Mouse (Mus musculus) adipocyte (in vitro differentiated cells): Measurements from ENCODE around the gene Phkg2.
A peak's percentile ranks its signal among the peaks of the same experiment; 100 is the strongest.

Experiments used
- DNase-seq: peaks from one replicate; pipeline ENCODE4 v3.0.0-alpha.2; 2016; ENCODE audit warnings: low spot score

Gene Phkg2

GRCm38 (mm10) chr7:127572895-127573471, at the start of gene Phkg2:
Gene Phkg2 (plus strand): TSS chr7:127573340.
- peak; percentile 97 for DNase-seq

- DNase-seq = no peak
Observed at GRCm38 (mm10) chr7:127541671-127542070, 31.5 kb upstream of the Phkg2 start.

- DNase-seq = peak; percentile 30
Observed at GRCm38 (mm10) chr7:127549116-127549835, 23.9 kb upstream of the Phkg2 start.

- no peak for DNase-seq
Observed at GRCm38 (mm10) chr7:127551558-127551957, 21.6 kb upstream of the Phkg2 start.

GRCm38 (mm10) chr7:127560580-127560979, 12.6 kb upstream of the Phkg2 start:
- no peak for DNase-seq

- DNase-seq = no peak
Observed at GRCm38 (mm10) chr7:127561340-127561858, 11.7 kb upstream of the Phkg2 start, which contains the start of gene Tmem265. Gene Tmem265 (plus strand): TSS chr7:127561390.

GRCm38 (mm10) chr7:127564381-127565150, 8.6 kb upstream of the Phkg2 start:
- DNase-seq = peak; percentile 71

GRCm38 (mm10) chr7:127573503-127574008, 416 bp downstream of the Phkg2 start:
- no peak for DNase-seq

GRCm38 (mm10) chr7:127574115-127574514, 975 bp downstream of the Phkg2 start:
- DNase-seq = no peak

- no peak for DNase-seq
Observed at GRCm38 (mm10) chr7:127583260-127583659, 10.1 kb downstream of the Phkg2 start.

- DNase-seq = no peak
Observed at GRCm38 (mm10) chr7:127585031-127585430, 11.9 kb downstream of the Phkg2 start.

GRCm38 (mm10) chr7:127586149-127586548, 13.0 kb downstream of the Phkg2 start:
- no peak for DNase-seq

GRCm38 (mm10) chr7:127587196-127587595, 14.1 kb downstream of the Phkg2 start:
- DNase-seq = no peak

GRCm38 (mm10) chr7:127588011-127588871, 15.1 kb downstream of the Phkg2 start, which contains the start of the genes Ccdc189 and Rnf40:
Gene Ccdc189 (minus strand): TSS chr7:127588595.
Gene Rnf40 (plus strand): TSS chr7:127588767.
- peak; percentile 97 for DNase-seq

- no peak for DNase-seq
Observed at GRCm38 (mm10) chr7:127588901-127589300, 15.8 kb downstream of the Phkg2 start.

- DNase-seq = no peak
Observed at GRCm38 (mm10) chr7:127589637-127590036, 16.5 kb downstream of the Phkg2 start.

- no peak for DNase-seq
Observed at GRCm38 (mm10) chr7:127591108-127591507, 18.0 kb downstream of the Phkg2 start.

- DNase-seq = no peak
Observed at GRCm38 (mm10) chr7:127592575-127592974, 19.4 kb downstream of the Phkg2 start.

- no peak for DNase-seq
Observed at GRCm38 (mm10) chr7:127596747-127597146, 23.6 kb downstream of the Phkg2 start.

GRCm38 (mm10) chr7:127600612-127601011, 27.5 kb downstream of the Phkg2 start:
- no peak for DNase-seq

GRCm38 (mm10) chr7:127601735-127602134, 28.6 kb downstream of the Phkg2 start:
- no peak for DNase-seq
